Comparison of ENCODE assay signal across 26 mouse cellular contexts in the genomic region with DNA sequence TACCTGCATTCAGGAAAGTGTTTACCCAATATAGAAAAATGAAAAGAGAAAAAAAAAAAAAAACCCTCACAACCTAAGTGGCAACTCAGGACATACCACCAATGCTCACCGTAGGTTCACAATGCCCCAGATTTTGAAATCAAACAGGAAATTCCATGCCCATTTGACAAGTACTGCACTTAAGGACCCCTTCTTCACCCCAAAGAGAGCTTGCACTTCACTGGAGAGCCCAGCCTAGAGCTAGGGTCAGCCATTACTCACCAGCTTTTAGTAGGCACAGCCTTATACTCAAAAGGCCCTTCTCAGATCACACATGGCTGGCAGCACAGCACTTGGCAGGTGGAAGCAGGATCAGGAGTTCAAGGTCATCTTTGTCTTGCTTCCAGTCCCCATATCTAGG. TPM values are rescaled to one million over a fixed set of nuclear protein-coding genes. Genes with fewer than 3 reads are reported as not detected.
DNase-seq lines count a peak whose midpoint lies in the region; ATAC-seq and TF ChIP-seq lines count a peak whose summit lies in the region.
"Had no signal": no experiment of that assay in that cellular context is flagged by ENCODE, and none has a peak within 500 bp of the region (broad histone marks: within the 10 kb centered on the region; RNA-seq: fewer than 3 reads in every experiment).

No protein-coding gene starts in this region.

- H3K4me2 ChIP-seq in lung, postnatal 0 days (replicated peaks; ENCODE audit: low read depth, low read length): no peak overlapping the region
- H3K4me2 ChIP-seq: embryonic facial prominence, embryonic 12.5 days; embryonic facial prominence, embryonic 15.5 days; heart, embryonic 13.5 days; hindbrain, embryonic 14.5 days had no signal

- WGBS in lung, adult 2 months: 42% methylated on average over 1 of the region's 1 CpGs
- WGBS in lung, postnatal 0 days: 28% methylated on average over 1 of the region's 1 CpGs

- no peak; the same call in 1 of the 2 replicates for TF ChIP-seq POLR2A in lung, adult 2 months (IDR thresholded peaks at IDR 0.05; ENCODE audit: borderline replicate concordance, extremely low read depth, low read depth, low read length)

- H3K27ac ChIP-seq in lung, postnatal 0 days (ENCODE audit: low read length): peak overlapping the region; percentile 51
- H3K27ac ChIP-seq: embryonic facial prominence, embryonic 12.5 days; embryonic facial prominence, embryonic 15.5 days; gastrocnemius, adult 2 months; heart, embryonic 13.5 days; hindbrain, embryonic 14.5 days had no signal

- no peak overlapping the region for H3K9ac ChIP-seq in lung, postnatal 0 days (replicated peaks; ENCODE audit: low read depth)
- H3K9ac ChIP-seq: embryonic facial prominence, embryonic 12.5 days; embryonic facial prominence, embryonic 15.5 days; forebrain, postnatal 0 days; heart, embryonic 13.5 days; hindbrain, embryonic 14.5 days had no signal

- no peak overlapping the region for H3K4me3 ChIP-seq in lung, adult 2 months (replicated peaks; ENCODE audit: extremely low read depth, low read depth, low read length)
- H3K4me3 ChIP-seq in lung, postnatal 0 days (ENCODE audit: low read depth, low read length): no peak overlapping the region
- H3K4me3 ChIP-seq: embryonic facial prominence, embryonic 12.5 days; embryonic facial prominence, embryonic 15.5 days; gastrocnemius, adult 2 months; heart, embryonic 13.5 days had no signal

- H3K9me3 ChIP-seq in lung, postnatal 0 days (ENCODE audit: low read length): no peaks in the 10 kb centered on the region
- H3K9me3 ChIP-seq: embryonic facial prominence, embryonic 15.5 days; G1E; heart, embryonic 13.5 days had no signal

- peaks cover 11% of the 10 kb centered on the region for H3K4me1 ChIP-seq in lung, adult 2 months (ENCODE audit: control insufficient read depth, insufficient read depth, low read length)
- peaks cover 11% of the 10 kb centered on the region; the same call in 1 of the 2 replicates for H3K4me1 ChIP-seq in lung, postnatal 0 days (ENCODE audit: insufficient read depth, low read depth, low read length)

- TF ChIP-seq EP300 in lung, postnatal 0 days (IDR thresholded peaks at IDR 0.05): peak; percentile 98

- no peaks in the 10 kb centered on the region; the same call in 1 of the 2 replicates for H3K27me3 ChIP-seq in lung, postnatal 0 days (replicated peaks; ENCODE audit: insufficient read depth, low read length)
- H3K27me3 ChIP-seq: CH12.LX had no signal

- H3K36me3 ChIP-seq in lung, postnatal 0 days (ENCODE audit: insufficient read depth, low read length): no peaks in the 10 kb centered on the region
- H3K36me3 ChIP-seq: embryonic facial prominence, embryonic 12.5 days; embryonic facial prominence, embryonic 15.5 days; G1E; heart, embryonic 13.5 days had no signal

- peak; percentile 88 for ATAC-seq in lung, postnatal 0 days
- ATAC-seq: forebrain, embryonic 14.5 days; forebrain, postnatal 0 days; Patski had no signal

- DNase-seq in lung, adult 18-20 months: peak; percentile 64 to 76
- no peak for DNase-seq in lung, adult 2 months
- peak; percentile 90 for DNase-seq in lung, postnatal 0 days (ENCODE audit: low spot score)
- peak; percentile 75 for DNase-seq in lung, postnatal 25 days (ENCODE audit: low spot score)
- DNase-seq in spleen, adult 12 weeks (ENCODE audit: low spot score): no peak
- DNase-seq in B cell, adult 2 months: no peak
- no peak for DNase-seq in layer of hippocampus, postnatal 14 days (ENCODE audit: low spot score in 2 of 2)
- DNase-seq: adrenal gland, postnatal 10 days; adrenal gland, postnatal 36 days; cerebellum, adult 18-20 months; cerebellum, adult 9-10 months; cerebellum, postnatal 14 days; forebrain, postnatal 0 days; gastrocnemius, adult 2 months; gastrocnemius, postnatal 14 days; heart, postnatal 14 days; heart, postnatal 4 days had no signal

- TF ChIP-seq CTCF in lung, adult 2 months (IDR thresholded peaks at IDR 0.05; ENCODE audit: insufficient read depth, low read length): no peak
- no peak for TF ChIP-seq CTCF in lung, postnatal 0 days (IDR thresholded peaks at IDR 0.05)

RNA-seq across cellular contexts. Expression of a gene that starts 7.3 kb away (rescaled TPM):
- polyA plus RNA-seq in lung, adult 2 months (2012; rRNA removed): 36.0 and 42.5 TPM in 2 replicates
- 3.8 TPM in 2 replicates for polyA plus RNA-seq in lung, postnatal 0 days (2015; fragmentation: Nextera tagmentation; extraction: Ambion mirVana)
- 100 to 1,000 TPM; 146 to 149 TPM for total RNA-seq in layer of hippocampus, postnatal 14 days (2021)
- polyA plus RNA-seq: G1E had no signal

RNA-seq across cellular contexts. Expression of a gene that starts 11.0 kb away (rescaled TPM):
- polyA plus RNA-seq in lung, adult 2 months (2012; rRNA removed): 576 and 610 TPM in 2 replicates
- polyA plus RNA-seq in lung, postnatal 0 days (2015; fragmentation: Nextera tagmentation; extraction: Ambion mirVana): 824 and 832 TPM in 2 replicates
- total RNA-seq in layer of hippocampus, postnatal 14 days (2021): under 1 TPM in 1 of 2 experiments, not detected in 1; 0.30 TPM
- total RNA-seq: gastrocnemius, postnatal 14 days had no signal

RNA-seq across cellular contexts. Expression of a gene that starts 29.4 kb away (rescaled TPM):
- polyA plus RNA-seq in lung, adult 2 months (2012; rRNA removed): 194 and 216 TPM in 2 replicates
- 74.8 and 84.3 TPM in 2 replicates for polyA plus RNA-seq in lung, postnatal 0 days (2015; fragmentation: Nextera tagmentation; extraction: Ambion mirVana)
- total RNA-seq in layer of hippocampus, postnatal 14 days (2021): 10 to 100 TPM; 58.7 to 63.2 TPM

RNA-seq across cellular contexts. Expression of a gene that starts 34.5 kb away (rescaled TPM):
- polyA plus RNA-seq in lung, adult 2 months (2012; rRNA removed): 34.3 and 38.3 TPM in 2 replicates
- 13.5 and 17.5 TPM in 2 replicates for polyA plus RNA-seq in lung, postnatal 0 days (2015; fragmentation: Nextera tagmentation; extraction: Ambion mirVana)
- total RNA-seq in layer of hippocampus, postnatal 14 days (2021): 1 to 10 TPM; 5.8 to 8.8 TPM

RNA-seq across cellular contexts. Expression of a gene that starts 51.3 kb away (rescaled TPM):
- polyA plus RNA-seq in lung, adult 2 months (2012; rRNA removed): 11.2 and 11.7 TPM in 2 replicates
- 0.72 and 1.2 TPM in 2 replicates for polyA plus RNA-seq in lung, postnatal 0 days (2015; fragmentation: Nextera tagmentation; extraction: Ambion mirVana)
- not detected for total RNA-seq in layer of hippocampus, postnatal 14 days (2021)
- total RNA-seq: G1E had no signal
- polyA plus RNA-seq: embryonic facial prominence, embryonic 12.5 days; forebrain, embryonic 14.5 days; forebrain, postnatal 0 days; G1E; hindbrain, embryonic 11.5 days had no signal

Comparison
In these comparisons a context has a peak if more than half of its experiments do, and no peak if none do; other contexts are left out.
1. DNase-seq: peak in lung, adult 18-20 months (2 of 2), lung, postnatal 0 days (single experiment) and lung, postnatal 25 days (single experiment); none in lung, adult 2 months (single experiment), spleen, adult 12 weeks (single experiment), B cell, adult 2 months (0 of 2) and layer of hippocampus, postnatal 14 days (0 of 2).